Comparison of ENCODE assay signal across 23 mouse cellular contexts in genomic region chr5:15966888-15967287, GRCm38 (mm10). TPM values are rescaled to one million over a fixed set of nuclear protein-coding genes. Genes with fewer than 3 reads are reported as not detected.
DNase-seq lines count a peak whose midpoint lies in the region; ATAC-seq and TF ChIP-seq lines count a peak whose summit lies in the region.
"Had no signal": no experiment of that assay in that cellular context is flagged by ENCODE, and none has a peak within 500 bp of the region (broad histone marks: within the 10 kb centered on the region; RNA-seq: fewer than 3 reads in every experiment).

No protein-coding gene starts in this region.

- peak; percentile 84 for ATAC-seq in heart, embryonic 15.5 days (replicated peaks; ENCODE audit: insufficient number of reproducible peaks, insufficient read depth, low FRiP score, low read depth)
- no peak for ATAC-seq in lung, postnatal 0 days
- ATAC-seq: forebrain, embryonic 14.5 days; liver, postnatal 0 days had no signal

- H3K4me1 ChIP-seq in heart, embryonic 15.5 days (replicated peaks) = peaks cover 27% of the 10 kb centered on the region
- no peaks in the 10 kb centered on the region for H3K4me1 ChIP-seq in forebrain, embryonic 10.5 days
- H3K4me1 ChIP-seq in lung, postnatal 0 days (ENCODE audit: insufficient read depth, low read depth, low read length) = no peaks in the 10 kb centered on the region
- H3K4me1 ChIP-seq: hindbrain, embryonic 13.5 days; neural tube, embryonic 13.5 days had no signal

- TF ChIP-seq EP300 in lung, postnatal 0 days (IDR thresholded peaks at IDR 0.05) = no peak

- DNase-seq in gastrocnemius, adult 18-20 months (ENCODE audit: low spot score) = peak; percentile 36
- no peak for DNase-seq in gastrocnemius, postnatal 10 days
- DNase-seq in right cerebral cortex, adult 18-20 months = peak; percentile 38
- DNase-seq in right cerebral cortex, postnatal 25 days = no peak
- DNase-seq in telencephalon, adult 2 months (ENCODE audit: low read depth, low spot score) = peak; percentile 62
- no peak for DNase-seq in forebrain, embryonic 10.5 days (ENCODE audit: extremely low spot score, low spot score)
- DNase-seq in lung, postnatal 0 days (ENCODE audit: low spot score) = no peak
- DNase-seq: adrenal gland, postnatal 36 days; cerebellum, adult 9-11 months; embryo, embryonic 11 days; gastrocnemius, postnatal 36 days; kidney, adult 11 months; kidney, postnatal 10 days; layer of hippocampus, adult 9-11 months; liver; liver, postnatal 0 days; right cerebral cortex, postnatal 14 days; thymus, postnatal 25 days had no signal

- no peak for TF ChIP-seq CTCF in lung, postnatal 0 days (IDR thresholded peaks at IDR 0.05)

- peak overlapping the region; percentile 93 for H3K27ac ChIP-seq in heart, embryonic 15.5 days
- no peak overlapping the region for H3K27ac ChIP-seq in forebrain, embryonic 10.5 days
- H3K27ac ChIP-seq in lung, postnatal 0 days (ENCODE audit: low read length) = no peak overlapping the region
- H3K27ac ChIP-seq: hindbrain, embryonic 13.5 days; neural tube, embryonic 13.5 days had no signal

- H3K4me2 ChIP-seq in heart, embryonic 15.5 days = peak overlapping the region; percentile 30; the same call in 1 of the 2 replicates
- no peak overlapping the region for H3K4me2 ChIP-seq in lung, postnatal 0 days (replicated peaks; ENCODE audit: low read depth, low read length)
- H3K4me2 ChIP-seq: hindbrain, embryonic 13.5 days; neural tube, embryonic 13.5 days had no signal

- H3K27me3 ChIP-seq in heart, embryonic 15.5 days = no peaks in the 10 kb centered on the region
- H3K27me3 ChIP-seq in forebrain, embryonic 10.5 days (ENCODE audit: poor library complexity, severe bottlenecking) = peaks cover 22% of the 10 kb centered on the region; the same call in 1 of the 2 replicates
- H3K27me3 ChIP-seq in lung, postnatal 0 days (replicated peaks; ENCODE audit: insufficient read depth, low read length) = no peaks in the 10 kb centered on the region

- no peaks in the 10 kb centered on the region for H3K36me3 ChIP-seq in heart, embryonic 15.5 days
- no peaks in the 10 kb centered on the region for H3K36me3 ChIP-seq in forebrain, embryonic 10.5 days (replicated peaks)
- H3K36me3 ChIP-seq in lung, postnatal 0 days (ENCODE audit: insufficient read depth, low read length) = no peaks in the 10 kb centered on the region
- H3K36me3 ChIP-seq: hindbrain, embryonic 13.5 days; neural tube, embryonic 13.5 days had no signal

- no peaks in the 10 kb centered on the region for H3K9me3 ChIP-seq in heart, embryonic 15.5 days (replicated peaks)
- H3K9me3 ChIP-seq in forebrain, embryonic 10.5 days = no peaks in the 10 kb centered on the region
- H3K9me3 ChIP-seq in lung, postnatal 0 days (ENCODE audit: low read length) = no peaks in the 10 kb centered on the region
- H3K9me3 ChIP-seq: hindbrain, embryonic 13.5 days; neural tube, embryonic 13.5 days had no signal

- H3K9ac ChIP-seq in heart, embryonic 15.5 days = no peak overlapping the region; the same call in 1 of the 2 replicates
- no peak overlapping the region for H3K9ac ChIP-seq in lung, postnatal 0 days (replicated peaks; ENCODE audit: low read depth)
- H3K9ac ChIP-seq: hindbrain, embryonic 13.5 days; liver, postnatal 0 days; neural tube, embryonic 13.5 days had no signal

- H3K4me3 ChIP-seq in heart, embryonic 15.5 days = no peak overlapping the region
- H3K4me3 ChIP-seq in forebrain, embryonic 10.5 days = no peak overlapping the region
- H3K4me3 ChIP-seq in lung, postnatal 0 days (ENCODE audit: low read depth, low read length) = no peak overlapping the region
- H3K4me3 ChIP-seq: hindbrain, embryonic 13.5 days; neural tube, embryonic 13.5 days had no signal

RNA-seq across cellular contexts. Expression of gene Cacna2d1, which starts 32.4 kb away (rescaled TPM):
- total RNA-seq in gastrocnemius, adult 18-20 months (2021) = 100 to 1,000 TPM; 235 to 243 TPM
- total RNA-seq in gastrocnemius, postnatal 10 days (2021) = 100 to 1,000 TPM; 285 to 287 TPM
- polyA plus RNA-seq in heart, embryonic 15.5 days (2015; fragmentation: Nextera tagmentation; extraction: Ambion mirVana) = 15.5 and 17.0 TPM in 2 replicates
- 3.9 and 6.4 TPM in 2 replicates for polyA plus RNA-seq in forebrain, embryonic 10.5 days (2016; fragmentation: Nextera tagmentation; extraction: Ambion mirVana)
- polyA plus RNA-seq in lung, postnatal 0 days (2015; fragmentation: Nextera tagmentation; extraction: Ambion mirVana) = 8.4 and 9.6 TPM in 2 replicates
- total RNA-seq: monocyte, adult 5-6 weeks had no signal

Comparison
In these comparisons a context has a peak if more than half of its experiments do, and no peak if none do; other contexts are left out.
1. DNase-seq: peak in gastrocnemius, adult 18-20 months (single experiment), right cerebral cortex, adult 18-20 months (single experiment) and telencephalon, adult 2 months (single experiment); none in gastrocnemius, postnatal 10 days (single experiment), right cerebral cortex, postnatal 25 days (single experiment), forebrain, embryonic 10.5 days (single experiment) and lung, postnatal 0 days (single experiment).